Mouse (Mus musculus): ENCODE measurements around the gene Whrn. TPM values are rescaled to one million over a fixed set of nuclear protein-coding genes. Genes with fewer than 3 reads are reported as not detected.

Gene Whrn
- polyA plus RNA-seq, 1 experiment from 2014 or later = 1.8 TPM

- Histone ChIP-seq H3K27ac (ENCODE audit: low read length) (no peak overlapping the region), H3K27me3 (ENCODE audit: control insufficient read depth, insufficient read depth, low read length) (no peaks in the 10 kb centered on the region), H3K4me2 (ENCODE audit: low read depth, low read length) (no peak overlapping the region), H3K9me3 (replicated peaks; ENCODE audit: control insufficient read depth, low read length) (peaks cover 2% of the 10 kb centered on the region; the same call in 1 of the 2 replicates), H3K4me3 (ENCODE audit: low read length) (no peak overlapping the region), H3K9ac (ENCODE audit: low read length) (no peak overlapping the region), H3K36me3 (ENCODE audit: control insufficient read depth, insufficient read depth) (no peaks in the 10 kb centered on the region), H3K4me1 (ENCODE audit: control insufficient read depth, insufficient read depth, low read length) (no peaks in the 10 kb centered on the region)
- no peak for ATAC-seq (replicated peaks; ENCODE audit: extremely low read depth, insufficient read depth, low FRiP score)
- 83% methylated on average over 10 of the region's 10 CpGs for WGBS
Observed at GRCm38 (mm10) chr4:63444362-63445066, 51.3 kb downstream of the Whrn start.

DNA sequence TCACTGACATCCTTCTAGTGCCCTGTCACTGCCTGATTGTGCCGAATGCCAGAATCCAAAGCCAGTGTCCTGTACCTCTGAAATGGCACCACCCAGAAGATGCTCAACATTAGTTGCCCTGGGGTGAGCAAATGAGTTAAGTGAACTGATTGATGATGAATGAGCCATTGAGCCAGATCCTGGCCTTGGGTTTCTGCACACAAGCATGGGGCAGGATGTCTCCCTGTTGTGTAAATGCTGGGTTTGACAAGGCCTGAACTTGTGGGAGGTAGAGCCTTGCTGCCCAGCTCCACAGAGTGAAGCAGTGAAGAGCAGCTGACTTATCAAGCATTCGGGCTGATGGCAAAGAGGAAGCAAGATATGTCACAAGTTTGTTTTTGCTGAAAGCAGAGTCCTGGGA is 52.7 kb downstream of the Whrn start:
- Histone ChIP-seq H3K4me3 (ENCODE audit: low read length) (no peak overlapping the region), H3K27me3 (ENCODE audit: control insufficient read depth, insufficient read depth, low read length) (no peaks in the 10 kb centered on the region), H3K9me3 (replicated peaks; ENCODE audit: control insufficient read depth, low read length) (peaks cover 2% of the 10 kb centered on the region; the same call in 1 of the 2 replicates), H3K9ac (ENCODE audit: low read length) (no peak overlapping the region), H3K36me3 (ENCODE audit: control insufficient read depth, insufficient read depth) (no peaks in the 10 kb centered on the region), H3K4me1 (ENCODE audit: control insufficient read depth, insufficient read depth, low read length) (no peaks in the 10 kb centered on the region; the same call in 1 of the 2 replicates), H3K4me2 (ENCODE audit: low read depth, low read length) (no peak overlapping the region), H3K27ac (ENCODE audit: low read length) (no peak overlapping the region)
- 68% methylated on average over 2 of the region's 2 CpGs for WGBS
- ATAC-seq (replicated peaks; ENCODE audit: extremely low read depth, insufficient read depth, low FRiP score) = no peak

DNA sequence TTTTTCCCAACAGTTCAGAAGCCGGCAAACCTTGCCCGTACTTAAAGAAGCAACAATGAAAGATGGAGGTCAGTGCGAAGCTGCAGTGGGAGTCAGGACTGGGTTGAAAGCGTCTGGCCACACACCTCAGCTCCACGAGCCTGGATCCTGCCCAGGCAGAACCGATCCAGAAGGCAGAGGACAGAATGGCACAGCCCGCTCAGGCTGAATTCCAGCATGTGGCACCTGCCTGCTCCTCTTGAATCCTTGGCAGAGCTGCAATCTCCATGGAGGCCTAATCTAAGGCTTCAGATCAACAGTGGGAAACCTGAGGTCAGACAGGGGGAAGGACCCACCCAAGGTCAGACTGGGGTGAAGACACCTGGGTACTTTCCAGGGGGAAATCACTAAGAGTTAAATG is 54.2 kb downstream of the Whrn start:
- Histone ChIP-seq H3K27me3 (ENCODE audit: control insufficient read depth, insufficient read depth, low read length) (no peaks in the 10 kb centered on the region), H3K4me2 (ENCODE audit: low read depth, low read length) (no peak overlapping the region), H3K36me3 (ENCODE audit: control insufficient read depth, insufficient read depth) (no peaks in the 10 kb centered on the region), H3K9ac (ENCODE audit: low read length) (no peak overlapping the region), H3K4me1 (ENCODE audit: control insufficient read depth, insufficient read depth, low read length) (peaks cover 9% of the 10 kb centered on the region), H3K27ac (ENCODE audit: low read length) (no peak overlapping the region), H3K4me3 (ENCODE audit: low read length) (no peak overlapping the region), H3K9me3 (replicated peaks; ENCODE audit: control insufficient read depth, low read length) (peaks cover 2% of the 10 kb centered on the region; the same call in 1 of the 2 replicates)
- 89% methylated on average over 7 of the region's 7 CpGs for WGBS
- ATAC-seq (replicated peaks; ENCODE audit: extremely low read depth, insufficient read depth, low FRiP score) = no peak

- Histone ChIP-seq H3K4me3 (ENCODE audit: low read length) (no peak overlapping the region), H3K4me2 (ENCODE audit: low read depth, low read length) (no peak overlapping the region), H3K4me1 (ENCODE audit: control insufficient read depth, insufficient read depth, low read length) (peaks cover 9% of the 10 kb centered on the region), H3K9ac (ENCODE audit: low read length) (no peak overlapping the region), H3K9me3 (replicated peaks; ENCODE audit: control insufficient read depth, low read length) (no peaks in the 10 kb centered on the region; the same call in 1 of the 2 replicates), H3K27ac (ENCODE audit: low read length) (no peak overlapping the region), H3K36me3 (ENCODE audit: control insufficient read depth, insufficient read depth) (no peaks in the 10 kb centered on the region), H3K27me3 (ENCODE audit: control insufficient read depth, insufficient read depth, low read length) (no peaks in the 10 kb centered on the region)
- 78% methylated on average over 7 of the region's 7 CpGs for WGBS
- no peak for ATAC-seq (replicated peaks; ENCODE audit: extremely low read depth, insufficient read depth, low FRiP score)
Observed at GRCm38 (mm10) chr4:63440262-63440661, 55.5 kb downstream of the Whrn start.

GRCm38 (mm10) chr4:63437968-63438367 is 57.8 kb downstream of the Whrn start:
- ATAC-seq (replicated peaks; ENCODE audit: extremely low read depth, insufficient read depth, low FRiP score) = no peak
- no peak overlapping the region for H3K4me3 ChIP-seq (ENCODE audit: low read length)
- H3K4me2 ChIP-seq (ENCODE audit: low read depth, low read length) = no peak overlapping the region
- H3K9me3 ChIP-seq (replicated peaks; ENCODE audit: control insufficient read depth, low read length) = no peaks in the 10 kb centered on the region; the same call in 1 of the 2 replicates
- H3K27ac ChIP-seq (ENCODE audit: low read length) = peak overlapping the region; percentile 22; the same call in 1 of the 2 replicates
- H3K9ac ChIP-seq (ENCODE audit: low read length) = no peak overlapping the region
- peaks cover 9% of the 10 kb centered on the region for H3K4me1 ChIP-seq (ENCODE audit: control insufficient read depth, insufficient read depth, low read length)
- no peaks in the 10 kb centered on the region for H3K36me3 ChIP-seq (ENCODE audit: control insufficient read depth, insufficient read depth)
- 71% methylated on average over 5 of the region's 5 CpGs for WGBS
- no peaks in the 10 kb centered on the region for H3K27me3 ChIP-seq (ENCODE audit: control insufficient read depth, insufficient read depth, low read length)

DNA sequence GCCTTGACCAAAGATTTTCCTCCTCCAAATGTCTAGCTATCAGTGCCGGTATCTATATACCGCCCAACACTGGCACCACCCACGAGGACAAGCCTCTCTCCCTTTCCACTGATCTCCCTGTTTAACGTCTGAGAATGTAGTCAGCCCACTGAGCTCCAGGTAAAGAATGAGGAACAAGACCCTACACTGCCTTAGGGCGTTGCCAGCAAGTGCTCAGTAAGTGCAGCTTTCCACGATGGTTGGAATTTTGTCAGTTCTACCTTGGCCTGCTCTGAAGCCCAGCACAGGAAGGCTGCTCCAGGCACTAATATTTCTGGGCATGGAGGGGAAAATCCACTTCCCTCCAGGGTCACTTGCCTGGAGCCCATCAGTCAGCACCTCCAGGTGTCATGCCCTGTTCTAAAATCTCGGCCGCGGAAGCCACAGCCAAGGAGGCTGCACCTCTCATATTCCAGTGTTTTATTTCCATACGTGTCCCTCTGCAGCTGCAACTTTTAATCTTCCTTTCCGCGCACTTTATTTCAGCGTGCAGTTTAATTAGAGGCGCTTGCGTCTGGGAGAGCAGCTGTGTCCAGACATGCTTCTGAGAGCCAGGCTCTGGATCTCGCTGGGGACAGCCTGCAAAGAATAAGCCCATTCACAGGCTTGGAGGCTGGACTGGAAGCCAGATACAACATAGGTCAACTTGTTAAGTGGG is 58.5 kb downstream of the Whrn start:
- peak; percentile 58 for ATAC-seq (replicated peaks; ENCODE audit: extremely low read depth, insufficient read depth, low FRiP score)
- 35% methylated on average over 16 of the region's 16 CpGs for WGBS
- H3K4me2 ChIP-seq (ENCODE audit: low read depth, low read length) = peak overlapping the region; percentile 4; the same call in 1 of the 2 replicates
- no peak overlapping the region for H3K9ac ChIP-seq (ENCODE audit: low read length)
- H3K27ac ChIP-seq (ENCODE audit: low read length) = peak overlapping the region; percentile 9
- H3K36me3 ChIP-seq (ENCODE audit: control insufficient read depth, insufficient read depth) = no peaks in the 10 kb centered on the region
- no peak overlapping the region for H3K4me3 ChIP-seq (ENCODE audit: low read length)
- H3K4me1 ChIP-seq (ENCODE audit: control insufficient read depth, insufficient read depth, low read length) = peaks cover 9% of the 10 kb centered on the region
- H3K9me3 ChIP-seq (replicated peaks; ENCODE audit: control insufficient read depth, low read length) = no peaks in the 10 kb centered on the region; the same call in 1 of the 2 replicates
- H3K27me3 ChIP-seq (ENCODE audit: control insufficient read depth, insufficient read depth, low read length) = no peaks in the 10 kb centered on the region

- Histone ChIP-seq H3K27me3 (ENCODE audit: control insufficient read depth, insufficient read depth, low read length) (no peaks in the 10 kb centered on the region), H3K4me2 (ENCODE audit: low read depth, low read length) (no peak overlapping the region), H3K9ac (ENCODE audit: low read length) (no peak overlapping the region), H3K27ac (ENCODE audit: low read length) (no peak overlapping the region), H3K4me3 (ENCODE audit: low read length) (no peak overlapping the region), H3K36me3 (ENCODE audit: control insufficient read depth, insufficient read depth) (no peaks in the 10 kb centered on the region), H3K4me1 (ENCODE audit: control insufficient read depth, insufficient read depth, low read length) (peaks cover 9% of the 10 kb centered on the region), H3K9me3 (replicated peaks; ENCODE audit: control insufficient read depth, low read length) (no peaks in the 10 kb centered on the region; the same call in 1 of the 2 replicates)
- no peak for ATAC-seq (replicated peaks; ENCODE audit: extremely low read depth, insufficient read depth, low FRiP score)
- 74% methylated on average over 9 of the region's 9 CpGs for WGBS
Observed at GRCm38 (mm10) chr4:63435402-63435801, 60.4 kb downstream of the Whrn start.

- H3K9me3 ChIP-seq (replicated peaks; ENCODE audit: control insufficient read depth, low read length) = no peaks in the 10 kb centered on the region
- H3K27me3 ChIP-seq (ENCODE audit: control insufficient read depth, insufficient read depth, low read length) = no peaks in the 10 kb centered on the region
- no peak overlapping the region for H3K4me2 ChIP-seq (ENCODE audit: low read depth, low read length)
- no peak overlapping the region for H3K9ac ChIP-seq (ENCODE audit: low read length)
- H3K4me3 ChIP-seq (ENCODE audit: low read length) = no peak overlapping the region
- WGBS = 81% methylated on average over 5 of the region's 5 CpGs
- H3K4me1 ChIP-seq (ENCODE audit: control insufficient read depth, insufficient read depth, low read length) = 0 out of 2 replicates have a peak, but pooled peaks cover 2% of the 10 kb centered on the region
- H3K27ac ChIP-seq (ENCODE audit: low read length) = no peak overlapping the region
- H3K36me3 ChIP-seq (ENCODE audit: control insufficient read depth, insufficient read depth) = no peaks in the 10 kb centered on the region
- ATAC-seq (replicated peaks; ENCODE audit: extremely low read depth, insufficient read depth, low FRiP score) = no peak
Observed at GRCm38 (mm10) chr4:63431098-63431497, 64.7 kb downstream of the Whrn start.

GRCm38 (mm10) chr4:63430357-63430756 is 65.4 kb downstream of the Whrn start:
- Histone ChIP-seq H3K4me3 (ENCODE audit: low read length) (no peak overlapping the region), H3K27me3 (ENCODE audit: control insufficient read depth, insufficient read depth, low read length) (no peaks in the 10 kb centered on the region), H3K4me1 (ENCODE audit: control insufficient read depth, insufficient read depth, low read length) (0 out of 2 replicates have a peak, but pooled peaks cover 2% of the 10 kb centered on the region), H3K9ac (ENCODE audit: low read length) (0 out of 2 replicates have a peak overlapping the region, but pooled peaks have one; percentile 5), H3K36me3 (ENCODE audit: control insufficient read depth, insufficient read depth) (no peaks in the 10 kb centered on the region), H3K4me2 (ENCODE audit: low read depth, low read length) (no peak overlapping the region), H3K27ac (ENCODE audit: low read length) (no peak overlapping the region), H3K9me3 (replicated peaks; ENCODE audit: control insufficient read depth, low read length) (no peaks in the 10 kb centered on the region)
- ATAC-seq (replicated peaks; ENCODE audit: extremely low read depth, insufficient read depth, low FRiP score) = no peak
- 49% methylated on average over 3 of the region's 3 CpGs for WGBS

Measured in heart, embryonic 16.5 days (tissue).